Mouse (Mus musculus): ENCODE data around the gene Chrna3. TPM values are rescaled to one million over a fixed set of nuclear protein-coding genes. Genes with fewer than 3 reads are reported as not detected.

The Chrna3 gene
- total RNA-seq, 2 experiments from 2014 or later: not detected

DNA sequence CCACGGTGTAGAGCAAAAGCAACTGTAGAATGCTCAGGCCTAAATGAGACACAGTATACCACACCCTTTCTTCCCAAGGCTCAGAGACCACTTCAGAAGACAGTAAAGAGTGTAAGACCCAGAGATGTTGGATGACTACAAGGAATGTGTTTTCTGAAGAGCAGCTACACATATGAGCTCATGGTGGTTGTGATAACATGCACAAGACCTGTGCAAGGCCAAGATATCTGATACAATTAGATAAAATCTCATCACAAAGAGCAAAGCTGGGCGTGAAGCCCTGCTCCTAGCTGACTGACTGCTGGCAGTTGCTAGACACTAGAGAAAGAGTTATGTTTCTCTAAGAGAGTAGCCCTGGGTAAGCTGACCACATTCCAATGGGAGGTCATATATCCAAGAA, 16.7 kb downstream of the Chrna3 start:
- no peak for ATAC-seq (ENCODE audit: poor library complexity, severe bottlenecking)

DNA sequence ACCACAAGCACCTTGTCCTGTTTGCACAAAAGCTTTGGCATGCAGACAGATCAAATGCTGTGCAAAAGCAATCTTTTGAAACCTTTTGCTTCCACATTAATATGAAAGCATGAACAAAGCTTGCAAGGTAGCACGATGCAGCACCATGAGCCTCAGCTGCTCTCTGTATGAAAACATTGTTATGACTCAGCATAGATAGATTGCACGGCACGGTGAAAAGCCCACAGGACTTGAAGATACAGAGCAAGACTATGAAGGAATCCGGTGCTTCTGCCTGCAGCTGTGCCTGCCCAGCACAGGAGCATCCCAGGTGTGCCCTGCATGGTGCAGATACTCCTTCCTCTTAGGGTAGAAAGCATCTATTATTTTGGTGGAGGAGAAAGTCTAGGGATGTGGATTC, 22.8 kb downstream of the Chrna3 start:
- ATAC-seq (ENCODE audit: poor library complexity, severe bottlenecking): no peak

DNA sequence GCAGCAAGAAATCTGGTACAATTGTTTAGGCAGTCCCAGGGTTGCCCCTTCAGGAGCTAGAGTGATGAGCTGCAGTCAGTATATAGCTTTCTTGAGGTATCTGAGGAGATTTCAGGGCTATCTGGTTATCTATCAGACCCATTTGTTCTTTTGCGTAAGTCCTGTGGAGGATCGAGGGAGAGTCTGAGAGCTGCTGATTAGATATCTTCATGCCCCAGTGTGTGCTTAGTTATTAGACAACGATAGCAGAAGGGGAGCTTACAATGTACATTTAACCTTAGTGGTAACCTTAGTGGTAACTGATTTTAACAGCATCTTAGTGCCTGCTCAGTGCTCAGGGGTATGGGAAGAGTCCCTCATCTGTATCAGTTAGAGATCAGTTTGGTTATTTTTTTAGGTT, 30.7 kb downstream of the Chrna3 start:
- ATAC-seq (ENCODE audit: poor library complexity, severe bottlenecking): no peak

DNA sequence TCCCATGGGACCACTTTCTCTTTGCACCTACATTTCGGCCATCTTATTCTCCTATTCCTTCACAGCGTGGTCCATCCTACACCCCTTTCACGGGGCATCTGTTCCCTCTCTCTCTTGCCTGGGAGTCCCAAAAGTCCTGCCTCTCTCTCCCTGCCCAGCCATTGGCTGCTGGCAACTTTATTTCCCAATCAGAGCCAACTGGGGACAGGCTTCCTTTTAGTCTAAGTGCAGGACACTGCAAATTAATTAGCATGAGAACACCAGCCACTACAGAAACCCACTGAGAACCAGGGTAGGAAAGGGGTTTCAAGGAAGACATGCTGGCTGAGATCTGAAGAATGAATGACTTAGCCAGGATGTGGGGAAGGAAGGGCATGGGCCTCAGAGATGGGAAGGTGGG, 32.0 kb downstream of the Chrna3 start:
- no peak for ATAC-seq (ENCODE audit: poor library complexity, severe bottlenecking)

DNA sequence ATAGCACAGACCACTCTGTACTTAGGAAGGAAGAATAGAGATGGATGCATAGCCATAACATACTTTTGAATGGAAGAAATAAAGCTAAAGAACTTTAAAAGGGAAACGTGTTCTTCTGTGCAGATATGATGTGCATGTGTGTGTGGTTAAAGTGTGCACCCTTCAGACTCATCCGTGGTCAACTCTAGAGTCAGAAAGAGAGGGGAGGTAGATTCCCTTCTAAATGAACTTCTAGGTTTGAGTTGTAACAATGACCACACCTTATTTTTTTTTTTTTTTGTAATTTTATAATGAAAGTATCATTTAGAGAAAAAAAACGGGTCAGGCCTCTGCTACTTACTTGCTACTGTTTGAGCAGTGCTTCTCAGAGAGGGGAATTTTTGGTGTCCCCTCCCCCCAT, 36.0 kb downstream of the Chrna3 start:
- ATAC-seq (ENCODE audit: poor library complexity, severe bottlenecking): no peak

DNA sequence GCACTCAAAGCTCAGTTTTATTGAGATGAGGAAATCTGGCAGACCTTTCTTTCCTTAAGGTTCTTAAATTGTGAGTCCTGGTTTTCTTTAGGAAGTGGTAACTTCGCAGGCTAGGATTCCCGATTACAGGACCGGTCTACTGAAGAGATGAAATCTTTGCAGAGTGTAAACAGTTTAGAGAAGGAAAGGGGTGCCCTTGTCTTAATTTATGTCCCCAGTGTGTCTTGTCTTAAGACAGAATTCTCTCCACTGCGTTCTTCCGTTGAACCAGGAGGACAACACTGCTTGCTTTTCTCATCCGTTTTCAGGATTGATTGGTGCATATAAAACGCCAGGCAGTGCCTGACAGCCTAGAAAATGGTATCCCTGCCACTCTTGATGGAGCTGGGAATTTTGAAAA, 44.0 kb downstream of the Chrna3 start:
- ATAC-seq (ENCODE audit: poor library complexity, severe bottlenecking): no peak

DNA sequence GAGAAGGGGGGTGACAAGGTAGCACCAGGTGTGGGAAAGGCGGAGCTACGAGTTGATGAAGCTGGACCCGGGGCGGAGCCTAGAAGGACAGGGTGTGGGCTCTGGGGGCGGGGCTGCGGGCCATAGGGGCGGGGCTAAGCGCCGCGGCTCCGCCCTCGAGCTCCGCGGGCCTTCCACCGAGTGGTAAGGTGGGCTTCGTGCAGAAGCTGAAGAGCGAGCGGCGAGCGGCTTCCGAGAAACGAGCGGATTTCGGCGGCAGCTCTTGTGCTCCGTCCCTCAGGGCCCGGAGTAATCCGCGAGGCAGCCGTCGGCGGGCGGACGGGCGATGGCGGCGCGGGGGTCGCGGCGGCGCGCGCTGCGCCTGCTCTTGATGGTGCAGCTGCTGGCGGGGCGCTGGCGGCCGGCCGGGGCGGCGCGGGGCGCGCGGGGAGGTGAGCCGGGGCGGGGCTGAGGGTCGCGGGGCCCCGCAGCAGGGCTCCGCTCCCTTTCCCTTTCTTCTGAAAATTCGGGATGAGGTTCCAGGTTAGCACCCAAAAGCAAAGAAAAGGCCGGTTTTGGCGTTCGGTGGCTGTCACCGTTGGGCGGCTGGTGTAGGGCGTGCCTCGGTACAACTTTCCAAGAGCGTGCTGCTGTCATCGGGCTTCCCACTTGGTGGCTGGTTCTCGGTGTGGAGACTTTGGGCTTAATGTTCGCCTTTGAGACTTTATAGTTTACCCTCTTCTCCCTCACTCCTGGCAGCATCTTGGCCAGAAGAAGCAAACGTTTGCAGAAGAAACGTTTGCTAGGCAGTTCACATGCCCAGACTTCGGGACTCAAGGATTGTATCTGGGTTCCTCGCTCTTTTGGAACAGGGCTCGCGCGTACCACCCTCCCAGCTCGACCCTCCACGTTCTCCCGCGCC, 44.8 kb downstream of the Chrna3 start:
- no peak for ATAC-seq (ENCODE audit: poor library complexity, severe bottlenecking)

DNA sequence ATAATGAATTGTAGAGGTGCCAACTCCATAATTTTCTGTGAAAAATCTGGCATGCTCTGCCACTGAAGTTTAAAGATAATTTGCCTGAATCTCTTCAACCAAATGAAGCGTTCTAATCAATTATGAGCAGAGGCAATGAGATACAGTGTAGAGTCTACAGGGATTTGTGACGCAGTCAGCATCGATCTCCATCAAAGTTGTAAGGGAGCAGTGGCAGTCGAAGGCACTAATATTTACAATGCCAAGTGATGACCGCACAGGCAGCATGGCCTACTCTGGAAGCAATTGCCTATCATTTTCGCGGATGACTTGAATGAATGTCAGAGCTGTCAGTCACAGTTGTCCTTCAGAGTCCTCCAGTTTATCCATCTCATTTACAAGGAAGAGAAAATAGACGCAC, 45.7 kb downstream of the Chrna3 start, which contains the start of gene Chrna5:
Chrna5 (plus strand) TSS at position 207 of the 400 bp plus-strand sequence.
- ATAC-seq (ENCODE audit: poor library complexity, severe bottlenecking): no peak

DNA sequence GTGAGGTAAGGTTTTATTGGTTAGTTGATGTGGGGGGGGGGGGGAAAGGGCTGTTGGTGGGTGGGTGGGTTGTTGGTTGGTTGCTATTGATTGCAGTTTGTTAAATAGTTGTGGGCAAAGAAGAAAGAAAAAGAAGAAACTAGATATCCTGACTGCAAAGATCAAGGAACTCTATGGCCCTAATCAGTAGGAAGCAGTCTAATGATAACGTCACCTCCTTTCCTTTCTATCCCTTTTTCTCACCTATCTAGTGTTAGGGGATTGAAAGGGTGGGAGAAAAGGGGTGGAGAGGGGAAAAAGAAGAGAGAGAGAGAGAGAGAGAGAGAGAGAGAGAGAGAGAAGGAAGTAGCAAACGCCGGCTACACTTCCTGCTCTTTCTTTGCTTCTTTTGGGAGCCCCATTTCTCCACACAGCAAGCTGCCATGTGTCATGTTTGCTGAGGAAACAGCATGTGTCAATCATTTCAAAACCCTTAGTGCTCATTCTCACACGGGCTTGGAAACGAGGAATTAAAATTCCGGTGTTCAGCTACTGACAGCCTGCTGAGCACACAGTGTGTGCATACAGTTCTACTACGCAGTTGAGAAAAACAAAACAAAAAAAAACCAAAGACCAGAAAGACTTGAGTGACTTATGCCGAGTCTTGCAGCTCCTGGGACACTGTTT, 56.3 kb downstream of the Chrna3 start:
- no peak for ATAC-seq (ENCODE audit: poor library complexity, severe bottlenecking)

DNA sequence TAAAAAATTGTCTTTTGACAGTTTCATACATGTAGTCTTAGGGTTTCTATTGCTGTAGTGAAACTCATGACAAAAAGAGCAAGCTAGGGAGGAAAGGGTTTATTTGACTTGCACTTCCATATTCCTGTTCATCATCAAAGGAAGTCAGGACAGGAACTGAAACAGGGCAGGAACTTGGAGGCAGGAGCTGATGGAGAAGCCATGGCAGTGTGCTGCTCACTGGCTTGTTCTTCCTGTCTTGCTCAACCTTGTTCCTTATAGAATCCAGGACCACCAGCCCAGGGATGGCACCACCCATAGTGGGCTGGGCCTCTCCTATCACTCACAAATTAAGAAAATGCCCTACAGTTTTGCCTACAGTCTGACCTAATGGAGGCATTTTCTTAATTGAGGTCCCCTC, 62.7 kb downstream of the Chrna3 start:
- peak; percentile 57 for ATAC-seq (ENCODE audit: poor library complexity, severe bottlenecking)

DNA sequence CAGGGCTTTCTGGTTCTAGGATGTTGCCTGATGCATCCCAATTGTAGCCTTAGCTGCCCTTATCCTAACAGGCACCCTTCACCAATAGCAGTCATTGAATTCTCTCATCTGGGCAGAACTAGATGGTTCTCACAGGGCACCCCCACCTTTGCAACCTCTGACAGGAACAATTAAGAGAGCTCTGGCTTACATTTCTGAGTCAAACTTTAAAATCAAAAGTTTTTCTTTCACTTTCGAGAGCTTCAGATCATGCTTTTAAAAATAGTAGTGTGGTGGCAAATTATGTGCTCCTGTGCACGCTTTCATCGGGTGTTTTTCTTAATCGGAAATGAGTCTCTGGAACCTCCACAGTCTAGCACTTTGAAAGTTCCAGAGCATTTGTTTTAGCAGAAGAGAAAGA, 65.3 kb downstream of the Chrna3 start:
- no peak for ATAC-seq (ENCODE audit: poor library complexity, severe bottlenecking)

Other genes starting within 250 kb of the Chrna3 start
- gene Ireb2, start 162.8 kb downstream of the Chrna3 start, total RNA-seq (2015): 44.2 and 47.9 TPM in 2 replicates
- 37.6 and 41.2 TPM in 2 replicates for gene Ireb2, start 162.8 kb downstream of the Chrna3 start, total RNA-seq (2017)
- gene Hykk, start 109.3 kb downstream of the Chrna3 start, total RNA-seq (2015): 0.07 and 0.09 TPM in 2 replicates
- 0.12 and 0.22 TPM in 2 replicates for gene Hykk, start 109.3 kb downstream of the Chrna3 start, total RNA-seq (2017)
- 291 and 300 TPM in 2 replicates for gene Psma4, start 75.8 kb downstream of the Chrna3 start, total RNA-seq (2015)
- gene Psma4, start 75.8 kb downstream of the Chrna3 start, total RNA-seq (2017): 323 and 387 TPM in 2 replicates
- not detected in 2 replicates for gene AY074887, start 75.6 kb downstream of the Chrna3 start, total RNA-seq (2015)
- 0.65 TPM in 1 of 2 replicates, not detected in the other for gene AY074887, start 75.6 kb downstream of the Chrna3 start, total RNA-seq (2017)
- gene Chrna5, start 45.7 kb downstream of the Chrna3 start, total RNA-seq (2015): not detected in 2 replicates
- gene Chrna5, start 45.7 kb downstream of the Chrna3 start, total RNA-seq (2017): not detected in 2 replicates
- not detected in 2 replicates for gene Chrnb4, start 22.2 kb upstream of the Chrna3 start, total RNA-seq (2015)
- gene Chrnb4, start 22.2 kb upstream of the Chrna3 start, total RNA-seq (2017): 0.04 TPM in 1 of 2 replicates, not detected in the other
- gene Ube2q2, start 122.3 kb upstream of the Chrna3 start, total RNA-seq (2015): 31.9 and 33.6 TPM in 2 replicates
- gene Ube2q2, start 122.3 kb upstream of the Chrna3 start, total RNA-seq (2017): 35.5 and 43.4 TPM in 2 replicates
- gene Fbxo22, start 182.4 kb upstream of the Chrna3 start, total RNA-seq (2015): 42.4 and 44.7 TPM in 2 replicates
- 41.0 and 49.4 TPM in 2 replicates for gene Fbxo22, start 182.4 kb upstream of the Chrna3 start, total RNA-seq (2017)